Mouse (Mus musculus) adrenal gland, postnatal 4 days (tissue): ENCODE data around the gene Gm45837. TPM values are rescaled to one million over a fixed set of nuclear protein-coding genes. Genes with fewer than 3 reads are reported as not detected.

Experiments
- DNase-seq, 2 experiments: peaks; one replicate each; pipeline ENCODE4 v3.0.0; 2021 to 2022; ENCODE audit warnings: low spot score in 2 of 2, mixed read lengths in 2 of 2
- total RNA-seq, 2 experiments: library from RNA; stranded (reverse); gene quantifications; 2 replicates each; pipeline ENCODE4 v1.2.3; 2021

The Gm45837 gene
- total RNA-seq, 2 experiments from 2014 or later = 7.2 to 21.2 TPM

DNA sequence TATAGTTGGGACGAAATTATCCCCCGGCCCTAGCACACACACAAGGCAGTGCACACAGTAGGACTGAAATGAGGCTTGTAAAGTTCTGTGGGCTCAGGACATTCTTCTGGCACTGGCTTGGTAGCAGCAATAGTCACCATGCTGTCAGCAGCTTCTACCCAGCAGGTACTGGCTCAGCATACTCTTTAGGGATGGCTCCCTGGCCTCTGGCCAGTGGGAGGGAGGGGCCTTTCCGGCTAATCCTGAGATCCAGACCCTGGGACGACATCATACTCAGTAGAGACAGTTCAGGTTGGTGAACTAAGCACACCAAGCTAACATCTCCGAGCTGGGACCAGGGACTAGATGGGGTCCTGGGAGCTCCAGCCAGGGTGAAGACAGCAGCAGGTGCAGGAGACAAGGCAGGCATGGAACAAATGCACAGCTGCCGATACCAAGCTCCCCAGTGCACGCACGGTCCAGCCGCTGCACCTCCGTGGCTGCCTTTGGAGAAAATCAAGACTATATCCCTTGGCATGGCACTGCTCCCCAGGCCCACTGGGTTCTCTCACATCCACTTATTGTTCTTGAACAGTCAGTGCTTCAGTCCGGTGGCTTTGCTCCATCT lies 53.1 kb downstream of the Gm45837 start:
- DNase-seq = no peak

GRCm38 (mm10) chr7:101464927-101465326 lies 54.2 kb downstream of the Gm45837 start:
- no peak for DNase-seq

GRCm38 (mm10) chr7:101465392-101465791 lies 54.7 kb downstream of the Gm45837 start:
- no peak for DNase-seq

- DNase-seq = no peak
These were observed 55.3 kb downstream of the Gm45837 start for GRCm38 (mm10) chr7:101465850-101466580.

- DNase-seq = no peak
These were observed 55.9 kb downstream of the Gm45837 start for GRCm38 (mm10) chr7:101466581-101467081.

DNA sequence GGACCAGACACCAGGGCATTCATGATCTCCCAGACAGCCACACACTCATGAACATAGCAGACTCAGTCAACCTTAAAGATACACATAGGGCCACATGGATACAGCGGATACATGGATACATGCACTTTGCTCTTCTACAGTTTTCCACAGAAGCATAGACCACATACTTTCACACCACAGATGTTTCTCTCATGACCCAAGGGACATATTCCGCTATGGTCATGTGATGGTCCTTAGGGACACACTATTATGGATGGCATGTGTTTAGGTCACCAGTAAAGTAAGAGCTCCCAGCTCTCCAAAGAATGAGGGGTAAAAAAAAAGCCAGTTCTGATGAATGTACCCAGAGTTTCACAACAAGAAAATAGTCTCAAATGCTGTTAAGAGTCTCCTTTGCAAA lies 60.7 kb downstream of the Gm45837 start:
- DNase-seq = no peak

DNA sequence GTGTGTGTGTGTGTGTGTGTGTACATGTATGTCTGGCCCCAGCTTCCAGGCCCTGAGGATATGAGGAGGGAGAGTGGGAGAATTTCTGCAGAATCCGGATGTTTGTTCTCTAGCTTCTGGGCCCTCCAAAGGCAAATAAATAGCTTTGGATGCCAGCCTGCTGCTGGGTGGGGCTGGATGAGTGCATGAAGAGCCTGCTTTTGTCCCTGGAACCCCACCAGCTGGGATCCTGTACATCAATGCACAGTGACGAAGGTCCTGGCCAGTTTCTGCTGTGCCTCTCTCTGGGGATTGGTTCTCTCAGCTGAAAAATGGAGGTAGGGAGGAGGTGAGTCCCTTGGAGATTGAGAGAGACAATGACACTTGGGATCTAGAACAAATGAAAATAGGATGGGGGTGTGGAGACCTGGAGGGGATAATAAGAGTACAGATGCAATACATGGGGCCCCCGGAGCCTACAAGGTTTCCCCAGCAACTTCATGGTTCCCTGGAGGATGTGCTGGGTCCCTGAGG lies 61.3 kb downstream of the Gm45837 start:
- no peak for DNase-seq

- no peak for DNase-seq
These were observed 62.2 kb downstream of the Gm45837 start for GRCm38 (mm10) chr7:101472598-101473558.

- no peak for DNase-seq
These were observed 63.7 kb downstream of the Gm45837 start for GRCm38 (mm10) chr7:101474399-101474811.

DNA sequence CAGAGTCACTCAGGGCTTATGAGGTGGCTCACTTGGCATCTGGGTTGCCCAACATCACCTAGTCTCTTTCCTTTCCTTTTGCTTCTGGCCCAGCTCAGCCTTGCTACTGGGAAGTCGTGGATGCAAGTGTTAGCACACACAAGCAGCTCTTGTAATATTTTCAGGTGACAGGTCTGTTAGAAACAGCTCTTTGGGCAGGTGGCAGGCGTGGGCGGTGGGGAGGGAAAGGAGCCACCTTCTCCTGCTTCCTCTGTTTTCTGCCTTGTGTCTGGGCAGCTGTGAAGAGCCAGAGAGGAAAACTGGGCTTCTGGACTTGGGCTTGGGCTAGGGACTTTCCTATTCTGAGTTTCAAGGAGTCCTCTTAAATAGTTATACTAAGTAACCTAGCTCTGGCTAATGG lies 65.3 kb downstream of the Gm45837 start:
- DNase-seq = no peak

DNA sequence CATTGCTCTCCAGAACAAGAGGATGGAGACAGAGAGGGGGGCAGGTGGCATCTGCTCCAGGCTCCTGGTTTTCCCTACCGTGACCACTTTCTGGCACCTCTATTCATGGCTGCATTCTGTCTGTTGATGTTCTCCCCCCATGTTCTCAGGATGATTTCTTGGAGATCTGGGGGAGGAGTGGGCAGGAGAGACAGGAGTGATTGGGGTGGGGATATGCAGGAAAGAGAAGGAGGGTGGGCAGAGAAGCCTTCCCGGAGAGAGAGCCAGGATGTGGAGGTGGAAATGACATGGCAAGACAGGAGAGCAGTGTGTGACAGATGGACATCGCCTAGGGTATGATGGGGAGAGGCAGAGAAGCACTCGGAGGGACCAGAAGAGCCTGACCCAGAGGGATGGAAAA lies 65.8 kb downstream of the Gm45837 start:
- no peak for DNase-seq

- no peak for DNase-seq
These were observed 66.5 kb downstream of the Gm45837 start for GRCm38 (mm10) chr7:101477200-101477599.

- no peak for DNase-seq
These were observed 67.4 kb downstream of the Gm45837 start for GRCm38 (mm10) chr7:101478099-101478498.

DNA sequence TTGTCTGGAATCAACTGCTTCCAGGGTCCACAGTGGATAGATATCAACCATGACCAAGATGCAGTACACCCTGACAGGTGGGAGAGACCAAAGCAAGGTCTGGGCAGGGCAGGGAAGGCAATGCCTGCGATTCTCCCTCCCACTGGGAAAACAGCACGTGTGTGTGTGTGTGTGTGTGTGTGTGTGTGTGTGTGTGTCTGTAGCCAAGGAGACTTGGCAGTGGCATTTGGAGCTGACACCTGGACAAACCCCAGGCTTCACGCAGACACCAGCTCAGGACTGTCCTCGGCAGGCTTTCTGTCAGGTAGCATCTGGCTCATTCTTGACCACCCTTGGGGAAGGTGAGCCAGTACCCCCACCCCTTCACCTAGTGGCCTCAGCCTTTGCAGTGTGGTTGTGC lies 69.2 kb downstream of the Gm45837 start:
- no peak for DNase-seq

DNA sequence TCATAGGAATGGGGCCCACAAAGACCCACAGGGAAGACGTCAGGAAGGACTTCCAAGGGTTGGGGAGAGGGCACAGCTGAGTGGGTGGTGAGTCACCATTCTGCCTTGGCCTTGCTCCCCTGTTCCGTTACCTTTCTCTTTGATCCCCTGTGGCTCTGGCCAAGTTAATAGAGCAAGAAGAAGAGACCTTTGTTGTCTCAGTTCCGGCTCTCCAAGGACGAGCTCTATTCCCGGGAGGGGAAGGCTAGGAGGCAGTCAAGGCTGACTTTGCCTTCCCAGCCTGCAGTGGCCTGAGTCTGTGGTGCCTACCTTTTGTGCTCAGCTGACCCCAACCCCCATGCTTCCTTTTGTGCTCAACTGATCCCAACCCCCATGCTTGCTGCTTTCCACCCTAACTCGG lies 70.0 kb downstream of the Gm45837 start:
- no peak for DNase-seq

- no peak for DNase-seq
These were observed 71.3 kb downstream of the Gm45837 start for GRCm38 (mm10) chr7:101481872-101482498.

DNA sequence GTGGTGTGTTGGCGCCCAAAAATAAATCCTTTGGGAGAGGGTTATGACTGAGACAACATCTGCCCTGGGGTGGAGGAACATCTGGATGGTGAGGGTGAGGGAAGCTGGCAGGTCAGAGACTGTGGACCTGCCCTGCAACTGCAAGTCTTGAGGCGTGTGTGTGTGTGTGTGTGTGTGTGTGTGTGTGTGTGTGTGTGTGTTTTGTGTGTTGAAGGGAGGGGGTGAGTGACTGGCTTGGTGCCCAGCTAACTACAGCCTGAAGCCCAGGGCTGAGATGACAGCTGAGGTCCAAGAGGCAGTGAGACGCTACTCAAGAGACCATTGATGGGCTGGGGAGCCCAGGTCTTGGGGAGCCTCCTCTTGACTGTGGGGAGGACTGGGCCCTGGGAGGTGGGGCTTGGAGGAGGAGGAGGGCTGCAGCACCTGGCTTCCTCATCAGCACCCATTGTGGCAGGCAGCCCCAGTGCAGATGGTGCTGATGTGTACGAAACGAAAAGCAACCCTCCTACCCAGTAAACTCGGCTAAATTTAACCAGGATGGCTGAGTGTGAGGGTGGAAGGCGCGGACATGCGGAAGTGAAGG lies 71.9 kb downstream of the Gm45837 start:
- no peak for DNase-seq

- DNase-seq = no peak
These were observed 72.9 kb downstream of the Gm45837 start for GRCm38 (mm10) chr7:101483498-101484115.

GRCm38 (mm10) chr7:101487102-101487501 lies 76.4 kb downstream of the Gm45837 start:
- no peak for DNase-seq

GRCm38 (mm10) chr7:101490952-101491351 lies 80.3 kb downstream of the Gm45837 start:
- DNase-seq = no peak
